17 mouse cellular contexts compared by ENCODE assay signal in genomic region chr1:166388511-166388910, GRCm38 (mm10).
"Had no signal": no experiment of that assay in that cellular context is flagged by ENCODE, and none has a peak within 500 bp of the region (broad histone marks: within the 10 kb centered on the region; RNA-seq: fewer than 3 reads in every experiment).

No protein-coding gene starts in this region.

- DNase-seq: kidney, postnatal 14 days; left cerebral cortex, postnatal 4 days; liver, embryonic 13.5 days; liver, postnatal 0 days; lung, postnatal 14 days; retina, postnatal 1 day; right cerebral cortex, postnatal 4 days; spleen, adult 18-20 months; thymus, adult 18-20 months; thymus, postnatal 14 days had no signal

- ATAC-seq: liver, postnatal 0 days; midbrain, embryonic 13.5 days had no signal

- H3K4me2 ChIP-seq: kidney, embryonic 15.5 days; limb, embryonic 15.5 days; liver, embryonic 13.5 days; lung, embryonic 15.5 days; midbrain, embryonic 13.5 days; neural tube, embryonic 13.5 days had no signal

- H3K27ac ChIP-seq: kidney, embryonic 15.5 days; limb, embryonic 15.5 days; liver, embryonic 13.5 days; lung, embryonic 15.5 days; macrophage; midbrain, embryonic 13.5 days; neural tube, embryonic 13.5 days had no signal

- H3K27me3 ChIP-seq: kidney, embryonic 15.5 days; limb, embryonic 15.5 days; liver, embryonic 13.5 days; lung, embryonic 15.5 days; megakaryocyte, embryonic 14.5 days; midbrain, embryonic 13.5 days; neural tube, embryonic 13.5 days had no signal

- H3K9ac ChIP-seq: kidney, embryonic 15.5 days; limb, embryonic 15.5 days; liver, embryonic 13.5 days; liver, postnatal 0 days; lung, embryonic 15.5 days; midbrain, embryonic 13.5 days; neural tube, embryonic 13.5 days had no signal

- H3K4me1 ChIP-seq: kidney, embryonic 15.5 days; limb, embryonic 15.5 days; liver, embryonic 13.5 days; lung, embryonic 15.5 days; midbrain, embryonic 13.5 days; neural tube, embryonic 13.5 days had no signal

- H3K4me3 ChIP-seq: kidney, embryonic 15.5 days; limb, embryonic 15.5 days; liver, embryonic 13.5 days; lung, embryonic 15.5 days; megakaryocyte, embryonic 14.5 days; midbrain, embryonic 13.5 days; neural tube, embryonic 13.5 days had no signal

- H3K9me3 ChIP-seq: kidney, embryonic 15.5 days; limb, embryonic 15.5 days; liver, embryonic 13.5 days; lung, embryonic 15.5 days; megakaryocyte, embryonic 14.5 days; midbrain, embryonic 13.5 days; neural tube, embryonic 13.5 days had no signal
